ENCODE assay signal across 6 mouse cellular contexts in genomic region chr16:21807786-21808185, GRCm38 (mm10).
A peak's percentile ranks its signal among the peaks of the same experiment; 100 is the strongest.
DNase-seq lines count a peak whose midpoint lies in the region.

No protein-coding gene starts in this region.

- peak; percentile 33 to 51 for DNase-seq in B cell, adult 2 months
- peak; percentile 87 for DNase-seq in ES-CJ7 (ENCODE audit: low read depth, low spot score)
- peak; percentile 66 for DNase-seq in WW6 (ENCODE audit: low read depth, low spot score)
- DNase-seq in thymus, adult 18-20 months, result peak; percentile 48 to 64
- peak; percentile 48 to 68 for DNase-seq in thymus, postnatal 10 days (ENCODE audit: low spot score in 2 of 2)
- peak; percentile 51 to 78 for DNase-seq in thymus, postnatal 36 days

Comparison
In these comparisons a context has a peak if more than half of its experiments do, and no peak if none do; other contexts are left out.
1. Peak in every context shown above with its lines: DNase-seq.